Mouse (Mus musculus): ENCODE data around the gene Ryr2.

- TF ChIP-seq CTCF (conservative IDR thresholded peaks at IDR 0.05; ENCODE audit: insufficient read depth, insufficient read length, low read depth, low read length) (no peak), POLR2A (IDR thresholded peaks at IDR 0.05; ENCODE audit: low read depth, low read length) (no peak)
These were observed 22.4 kb upstream of the Ryr2 start for GRCm38 (mm10) chr13:12129121-12129520.

Measured in kidney, adult 2 months (tissue).